Mouse (Mus musculus) hindbrain, postnatal 0 days (tissue): ENCODE results near the gene Slc5a10. TPM values are rescaled to one million over a fixed set of nuclear protein-coding genes. Genes with fewer than 3 reads are reported as not detected.
A peak's percentile ranks its signal among the peaks of the same experiment; 100 is the strongest.

Experiments used
- ATAC-seq: fragments of 200-750 bp; cut with Nextera tagmentation; 2 replicates; pipeline ENCODE4 v1.8.0; 2017; ENCODE audit warnings: mild to moderate bottlenecking, moderate TSS enrichment, moderate library complexity
- DNase-seq: peaks from one replicate; pipeline ENCODE4 v3.0.0-alpha.2; 2015; ENCODE audit warnings: low spot score
- H3K27ac ChIP-seq: fragments of 300-500 bp; sonication (generic); 2 replicates; pipeline ENCODE4 v1.5.1; 2014; ENCODE audit warnings: mild to moderate bottlenecking
- H3K27me3 ChIP-seq: fragments of 300-500 bp; sonication (generic); 2 replicates; pipeline ENCODE4 v1.6.1; 2014; ENCODE audit warnings: low read length, mixed read lengths; ENCODE audit not compliant: insufficient read depth
- H3K36me3 ChIP-seq: fragments of 300-500 bp; sonication (generic); 2 replicates; pipeline ENCODE4 v1.6.1; 2014; ENCODE audit warnings: low read length, mixed read lengths; ENCODE audit not compliant: insufficient read depth
- H3K4me1 ChIP-seq: fragments of 300-500 bp; sonication (generic); 2 replicates; pipeline ENCODE4 v1.6.1; 2014; ENCODE audit warnings: antibody characterized with exemption, low read length, mixed read lengths; ENCODE audit not compliant: insufficient read depth
- H3K4me2 ChIP-seq: fragments of 300-500 bp; sonication (generic); 2 replicates; pipeline ENCODE4 v1.6.1; 2014; ENCODE audit warnings: low read depth, mild to moderate bottlenecking, low read length, moderate library complexity, mixed read lengths
- H3K4me3 ChIP-seq: fragments of 300-500 bp; sonication (generic); 2 replicates; pipeline ENCODE4 v1.5.1; 2014; ENCODE audit warnings: low read length
- H3K9ac ChIP-seq: fragments of 300-500 bp; sonication (generic); replicated peaks from 2 replicates; pipeline ENCODE4 v1.6.1; 2014; ENCODE audit warnings: mild to moderate bottlenecking, low read length, moderate library complexity, mixed read lengths
- H3K9me3 ChIP-seq: fragments of 300-500 bp; sonication (generic); 2 replicates; pipeline ENCODE4 v1.6.1; 2016; ENCODE audit warnings: low read length, mixed read lengths
- CTCF ChIP-seq: IDR thresholded peaks from 2 replicates; pipeline ENCODE4 v1.5.1; 2016; ENCODE audit warnings: antibody characterized with exemption, control low read depth, low read depth
- WGBS: fragments of 180-500 bp; shearing (Covaris S2); extraction: QIAGEN DNeasy Blood & Tissue Kit; methylation state at CpG from one replicate; pipeline ENCODE4 v1.1.7; 2014; 5-methylcytosine and 5-hydroxymethylcytosine counted together
- polyA plus RNA-seq: library from polyadenylated mRNA; unstranded; fragments of >200 nt; fragmentation: Nextera tagmentation; extraction: Ambion mirVana; gene quantifications from 2 replicates; pipeline ENCODE4 v1.2.1, GENCODE M21; 2015
- total RNA-seq: library from RNA; depleted of rRNA; stranded (reverse); fragments of >200 nt; gene quantifications from 2 replicates; pipeline ENCODE4 v1.2.3, GENCODE M21; 2014; rRNA removed

The Slc5a10 gene
- 0.21 TPM in 1 of 2 replicates, not detected in the other for total RNA-seq
- 0.19 and 0.20 TPM in 2 replicates for polyA plus RNA-seq

- H3K4me1 ChIP-seq = no peaks in the 10 kb centered on the region
- no peaks in the 10 kb centered on the region for H3K27me3 ChIP-seq
- no peak within 1 kb of the TSS for H3K4me2 ChIP-seq
- DNase-seq (no peak), ATAC-seq (no peak)
- H3K27ac ChIP-seq = no peak within 1 kb of the TSS
- 83% methylated on average over 3 of the region's 3 CpGs for WGBS
- no peaks in the 10 kb centered on the region for H3K9me3 ChIP-seq
- TF ChIP-seq CTCF = no peak
- no peak within 1 kb of the TSS for H3K4me3 ChIP-seq
- no peak within 1 kb of the TSS for H3K9ac ChIP-seq
- no peaks in the 10 kb centered on the region for H3K36me3 ChIP-seq
These were observed at the start of gene Slc5a10 for GRCm38 (mm10) chr11:61720636-61721035. TSS of gene Slc5a10 (minus strand) at chr11:61720826.

GRCm38 (mm10) chr11:61761584-61762407 lies 41.2 kb upstream of the Slc5a10 start, which contains the start of gene Prpsap2:
TSS of gene Prpsap2 (minus strand) at chr11:61762088.
- Histone ChIP-seq H3K4me2 (peak within 1 kb of the TSS; percentile 63), H3K9me3 (no peaks in the 10 kb centered on the region), H3K27me3 (no peaks in the 10 kb centered on the region), H3K4me3 (peak within 1 kb of the TSS; percentile 63), H3K4me1 (no peaks in the 10 kb centered on the region; the same call in 1 of the 2 replicates), H3K27ac (peak within 1 kb of the TSS; percentile 91), H3K36me3 (no peaks in the 10 kb centered on the region), H3K9ac (peak within 1 kb of the TSS; percentile 75)
- no peak for TF ChIP-seq CTCF
- under 1% methylated on average over 51 of the region's 51 CpGs for WGBS
- DNase-seq = peak; percentile 99
- ATAC-seq = peak; percentile 97

GRCm38 (mm10) chr11:61760518-61760917 lies 39.9 kb upstream of the Slc5a10 start:
- no peaks in the 10 kb centered on the region; the same call in 1 of the 2 replicates for H3K36me3 ChIP-seq
- H3K9ac ChIP-seq = no peak overlapping the region
- 60% methylated on average over 5 of the region's 5 CpGs for WGBS
- peak; percentile 44 for TF ChIP-seq CTCF
- no peaks in the 10 kb centered on the region for H3K27me3 ChIP-seq
- H3K4me2 ChIP-seq = peak overlapping the region; percentile 63
- no peak for ATAC-seq
- H3K4me3 ChIP-seq = peak overlapping the region; percentile 63
- no peak for DNase-seq
- no peak overlapping the region for H3K27ac ChIP-seq
- no peaks in the 10 kb centered on the region; the same call in 1 of the 2 replicates for H3K4me1 ChIP-seq
- H3K9me3 ChIP-seq = no peaks in the 10 kb centered on the region

GRCm38 (mm10) chr11:61757151-61757550 lies 36.5 kb upstream of the Slc5a10 start:
- Histone ChIP-seq H3K9me3 (no peaks in the 10 kb centered on the region), H3K27ac (no peak overlapping the region), H3K9ac (no peak overlapping the region), H3K36me3 (no peaks in the 10 kb centered on the region; the same call in 1 of the 2 replicates), H3K4me1 (no peaks in the 10 kb centered on the region; the same call in 1 of the 2 replicates), H3K4me3 (no peak overlapping the region), H3K27me3 (no peaks in the 10 kb centered on the region), H3K4me2 (no peak overlapping the region)
- ATAC-seq = no peak
- 90% methylated on average over 2 of the region's 2 CpGs for WGBS
- TF ChIP-seq CTCF = no peak
- DNase-seq = no peak

GRCm38 (mm10) chr11:61751612-61752011 lies 31.0 kb upstream of the Slc5a10 start:
- ATAC-seq = no peak
- H3K27me3 ChIP-seq = no peaks in the 10 kb centered on the region
- peaks cover 16% of the 10 kb centered on the region; the same call in 1 of the 2 replicates for H3K36me3 ChIP-seq
- peak; percentile 49; the same call in 1 of the 2 replicates for TF ChIP-seq CTCF
- no peak overlapping the region for H3K9ac ChIP-seq
- 77% methylated on average over 5 of the region's 5 CpGs for WGBS
- no peak overlapping the region for H3K27ac ChIP-seq
- H3K4me3 ChIP-seq = no peak overlapping the region
- H3K9me3 ChIP-seq = no peaks in the 10 kb centered on the region
- no peaks in the 10 kb centered on the region for H3K4me1 ChIP-seq
- no peak overlapping the region for H3K4me2 ChIP-seq
- DNase-seq = no peak

GRCm38 (mm10) chr11:61747161-61747560 lies 26.5 kb upstream of the Slc5a10 start:
- Histone ChIP-seq H3K27ac (no peak overlapping the region), H3K9ac (no peak overlapping the region), H3K9me3 (no peaks in the 10 kb centered on the region), H3K4me2 (no peak overlapping the region), H3K4me1 (no peaks in the 10 kb centered on the region), H3K4me3 (no peak overlapping the region), H3K36me3 (peaks cover 24% of the 10 kb centered on the region; the same call in 1 of the 2 replicates), H3K27me3 (no peaks in the 10 kb centered on the region)
- 46% methylated on average over 3 of the region's 3 CpGs for WGBS
- peak; percentile 50 for DNase-seq
- TF ChIP-seq CTCF = 0 out of 2 replicates have a peak, but pooled peaks have one; percentile 6
- ATAC-seq = no peak
